Mouse (Mus musculus) large intestine, adult 2 months (tissue): Measurements from ENCODE around the gene Cct5. TPM values are rescaled to one million over a fixed set of nuclear protein-coding genes. Genes with fewer than 3 reads are reported as not detected.

ENCODE experiments used
- DNase-seq: peaks from one replicate; pipeline ENCODE4 v3.0.0-alpha.2; 2012; ENCODE audit warnings: low read depth, low spot score
- WGBS: fragments of 180-500 bp; shearing (Covaris S2); methylation state at CpG from one replicate; pipeline ENCODE4 v1.1.7; 2018; 5-methylcytosine and 5-hydroxymethylcytosine counted together
- polyA plus RNA-seq: library from polyadenylated mRNA; depleted of rRNA; stranded (reverse); fragments of >200 nt; gene quantifications from 2 replicates; pipeline ENCODE4 v1.2.3, GENCODE M21; 2012

The Cct5 gene
- polyA plus RNA-seq, 1 experiment = 91.9 TPM

DNA sequence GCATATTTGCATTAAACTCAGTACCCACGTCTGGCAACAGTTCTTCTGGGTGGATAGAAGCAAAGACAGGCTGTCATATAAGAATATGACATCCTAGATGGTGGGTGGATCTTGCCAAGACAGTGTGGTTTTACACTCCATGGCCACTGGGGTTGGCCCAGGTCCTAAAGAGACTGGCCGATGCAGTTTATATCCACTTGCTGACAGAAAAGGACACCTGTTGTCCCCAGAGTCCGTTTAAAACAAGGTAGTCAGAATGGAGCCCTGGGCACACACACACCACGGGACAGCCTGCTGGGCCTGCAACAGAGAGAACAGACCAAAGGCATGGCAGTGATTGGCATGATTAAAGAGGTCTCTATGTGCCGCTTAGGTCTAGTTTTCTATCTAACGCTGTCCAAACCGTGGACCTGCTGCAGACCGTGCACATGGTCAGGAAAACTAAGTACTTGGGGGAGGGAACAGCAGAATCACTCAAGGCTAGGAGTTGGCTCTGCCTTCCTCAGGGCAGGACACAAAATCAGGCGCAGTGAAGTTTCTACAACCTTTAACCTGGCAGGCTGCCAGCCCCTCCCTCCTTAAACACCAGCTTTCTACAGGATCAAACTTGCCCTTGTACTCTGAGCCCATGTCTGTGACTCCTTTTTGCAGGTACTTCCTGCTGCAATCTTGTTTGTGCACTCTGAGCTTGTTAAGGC is 32.1 kb downstream of the Cct5 start:
- 25% methylated on average over 9 of the region's 9 CpGs for WGBS

DNA sequence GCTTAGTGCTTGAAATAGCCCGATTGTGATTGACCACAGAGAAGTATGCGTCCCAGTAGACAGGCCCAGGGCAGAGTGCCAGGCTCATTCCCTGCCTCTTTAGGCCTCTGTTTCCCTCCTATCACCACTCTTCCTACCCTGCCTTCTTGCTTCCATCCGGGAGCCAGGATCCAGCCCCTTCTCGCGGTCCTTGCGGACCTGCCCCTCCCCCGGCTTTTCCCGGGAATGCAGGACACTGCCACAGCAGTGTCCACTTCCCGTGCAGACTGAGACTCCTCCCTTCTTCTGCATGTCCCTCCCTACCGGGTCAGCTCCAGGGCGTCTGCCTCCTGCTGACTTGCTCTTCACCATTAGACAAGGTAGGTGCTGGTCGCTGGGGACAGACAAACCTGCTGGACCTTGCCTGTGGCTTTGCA is 33.0 kb downstream of the Cct5 start:
- 13% methylated on average over 12 of the region's 12 CpGs for WGBS
- peak; percentile 62 for DNase-seq

More for the DNA sequence above, 32.1 kb downstream of the Cct5 start:
- DNase-seq = peak; percentile 98

DNA sequence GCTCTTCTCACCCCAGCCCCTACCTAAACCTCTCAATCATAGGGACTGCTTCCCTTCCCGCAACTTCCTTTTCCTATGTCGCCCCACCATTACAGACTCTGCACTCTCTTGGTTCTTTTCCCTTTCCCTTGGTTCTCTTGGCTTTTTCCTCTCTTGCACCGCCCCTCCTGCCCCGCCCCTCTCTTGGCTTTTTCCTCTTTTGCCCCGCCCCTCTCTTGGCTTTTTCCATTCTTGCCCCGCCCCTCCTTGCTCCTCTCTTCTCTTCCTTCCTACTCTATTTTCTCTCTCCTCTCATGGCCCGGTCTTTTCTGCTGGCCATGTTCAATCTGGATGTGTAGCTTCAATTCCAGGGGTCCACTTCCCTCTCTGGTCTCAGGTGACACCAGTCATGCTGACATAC is 34.2 kb downstream of the Cct5 start:
- no peak for DNase-seq
- 51% methylated on average over 7 of the region's 7 CpGs for WGBS

DNA sequence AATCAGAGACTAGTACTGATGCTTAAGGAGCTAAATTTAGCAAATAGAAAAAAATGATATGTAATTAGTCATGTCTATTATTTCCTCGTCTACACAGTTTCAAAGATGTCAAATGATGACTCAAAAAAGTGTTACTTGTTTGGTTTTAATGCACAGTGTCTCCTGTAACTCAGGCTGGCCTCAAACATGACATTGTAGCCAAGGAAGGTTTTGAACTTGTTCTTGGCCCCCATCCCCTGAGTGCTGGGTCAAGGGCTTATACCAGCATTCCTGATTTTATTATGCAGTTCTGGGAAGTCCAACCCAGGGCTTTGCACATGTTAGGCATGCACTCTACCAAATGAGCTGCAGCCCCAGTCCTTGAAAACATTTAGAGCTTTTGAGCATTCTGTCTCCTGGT is 35.8 kb downstream of the Cct5 start:
- WGBS = 79% methylated on average over 1 of the region's 1 CpGs
- no peak for DNase-seq

DNA sequence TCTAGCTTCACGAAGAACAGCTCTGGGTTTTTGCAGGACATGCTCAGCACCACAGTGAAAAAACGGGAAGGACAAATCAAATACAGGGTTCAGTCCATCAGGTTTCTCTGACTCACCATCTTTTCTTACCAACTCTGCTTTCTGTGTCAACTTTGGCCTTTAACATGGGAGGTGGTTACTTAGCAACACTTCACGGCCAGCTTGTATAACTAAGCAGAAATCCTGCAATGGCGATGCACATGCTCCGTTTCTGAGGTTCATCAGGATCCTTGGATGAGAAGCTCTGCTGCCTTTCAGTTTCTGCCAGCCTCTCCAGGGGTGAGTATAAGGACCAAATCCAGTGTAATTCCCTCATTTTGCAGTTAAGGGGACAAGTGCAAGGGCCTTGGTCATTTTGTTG is 36.4 kb downstream of the Cct5 start, which contains the start of gene Cmbl:
Gene Cmbl (plus strand): TSS at position 206 of the 400 bp plus-strand sequence.
- 57% methylated on average over 5 of the region's 5 CpGs for WGBS
- DNase-seq = no peak

DNA sequence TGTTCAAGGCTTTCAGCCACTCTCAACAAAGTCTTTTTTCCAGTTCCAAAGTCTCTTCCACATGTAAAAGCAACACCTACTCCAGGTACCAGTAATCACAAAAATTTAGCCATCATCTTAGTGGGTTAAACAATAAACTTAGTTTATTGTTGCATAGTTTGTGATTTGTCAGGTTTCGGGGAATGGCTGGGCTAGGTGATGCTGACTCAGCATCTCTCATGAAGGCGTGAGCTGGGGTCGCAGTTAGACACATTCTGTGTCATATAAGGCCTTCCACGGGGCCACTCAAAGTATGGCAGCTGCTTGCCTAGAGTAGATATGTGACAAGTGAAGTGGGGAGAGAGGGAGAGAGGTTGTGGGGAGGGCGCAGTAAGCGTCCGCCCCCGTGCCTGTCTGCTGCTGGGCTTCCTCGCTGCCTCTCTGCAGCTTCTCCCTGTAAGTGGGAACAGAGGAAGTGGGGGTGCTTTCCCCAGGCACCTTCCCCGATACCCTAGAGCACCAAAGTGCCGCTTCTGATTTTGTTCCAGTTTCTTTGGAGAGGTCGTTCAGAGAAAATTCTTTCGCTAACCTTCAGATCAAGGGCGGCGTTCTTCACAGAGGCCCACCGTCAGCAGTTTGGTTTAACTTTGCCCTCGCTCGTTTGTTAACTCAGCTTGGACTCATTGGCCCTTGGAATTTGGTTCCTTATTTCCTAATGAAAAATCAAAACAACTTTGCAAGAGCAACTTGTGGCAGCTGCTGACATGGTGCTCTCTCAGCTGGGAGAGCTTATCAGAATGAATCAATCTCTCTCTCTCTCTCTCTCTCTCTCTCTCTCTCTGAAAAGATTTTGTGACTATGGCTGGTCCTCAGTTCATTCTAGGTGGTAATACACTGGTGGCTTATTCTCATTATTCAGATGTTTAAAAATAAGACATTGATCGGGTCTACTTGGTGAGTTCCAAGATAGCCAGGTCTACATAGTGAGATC is 37.7 kb downstream of the Cct5 start:
- no peak for DNase-seq
- WGBS = 38% methylated on average over 19 of the region's 19 CpGs

DNA sequence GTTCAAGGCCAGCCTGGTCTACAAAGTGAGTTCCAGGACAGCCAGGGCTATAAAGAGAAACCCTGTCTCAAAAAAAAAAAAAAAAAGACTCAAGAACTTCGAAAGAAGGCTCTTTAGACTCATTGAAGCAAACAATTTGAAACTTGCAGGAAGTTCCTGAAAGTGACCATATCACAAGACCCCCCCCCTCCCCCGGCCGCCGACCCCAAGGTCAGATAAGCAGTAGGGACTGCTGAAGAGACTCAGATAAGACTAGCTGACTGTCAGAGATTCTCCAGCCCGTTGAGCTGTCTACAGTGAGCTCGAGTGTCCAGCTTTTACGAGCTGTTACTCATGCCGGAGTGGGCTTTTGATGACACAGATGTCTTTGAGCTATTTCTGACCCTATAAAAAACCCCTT is 38.8 kb downstream of the Cct5 start:
- WGBS = 54% methylated on average over 8 of the region's 8 CpGs
- DNase-seq = no peak

DNA sequence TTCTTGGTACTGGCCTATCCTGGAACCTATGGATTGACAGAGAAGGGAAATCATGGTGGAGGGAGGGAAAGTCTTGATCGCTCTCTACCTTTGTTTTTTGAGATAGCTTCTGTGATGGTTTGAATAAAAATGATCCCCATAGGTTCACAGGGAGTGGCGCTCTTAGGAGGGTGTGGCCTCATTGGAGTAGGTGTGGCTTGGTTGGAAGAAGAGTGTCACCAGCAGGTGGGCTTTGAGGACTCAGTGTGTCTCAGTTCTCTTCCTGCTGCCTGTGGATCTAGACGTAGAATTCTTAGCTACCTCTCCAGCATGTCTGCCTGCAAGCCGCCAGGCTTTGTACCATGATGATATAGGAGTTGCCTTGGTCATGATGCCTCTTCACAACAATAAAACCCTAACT is 39.6 kb downstream of the Cct5 start:
- DNase-seq = no peak
- WGBS = 98% methylated on average over 4 of the region's 4 CpGs

DNA sequence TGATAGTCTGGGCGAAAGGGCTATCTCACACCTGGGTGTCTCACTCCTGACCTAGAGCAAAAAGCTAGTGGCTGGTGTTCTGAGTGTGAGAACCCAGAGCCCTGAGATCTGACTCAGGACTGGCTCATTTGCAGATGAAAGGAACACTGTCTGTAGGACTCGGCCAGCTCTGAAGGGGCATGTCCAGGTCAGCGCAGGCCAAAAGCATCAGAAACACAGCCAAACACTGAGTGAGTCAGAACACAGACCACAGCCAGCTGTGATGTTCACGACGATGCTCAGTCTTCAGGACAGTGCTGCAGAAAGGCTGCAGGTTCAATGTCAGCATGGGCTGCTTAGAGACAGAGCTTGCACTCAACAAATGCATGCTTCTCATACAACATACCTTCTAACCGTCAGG is 40.2 kb downstream of the Cct5 start:
- no peak for DNase-seq
- 71% methylated on average over 6 of the region's 6 CpGs for WGBS

DNA sequence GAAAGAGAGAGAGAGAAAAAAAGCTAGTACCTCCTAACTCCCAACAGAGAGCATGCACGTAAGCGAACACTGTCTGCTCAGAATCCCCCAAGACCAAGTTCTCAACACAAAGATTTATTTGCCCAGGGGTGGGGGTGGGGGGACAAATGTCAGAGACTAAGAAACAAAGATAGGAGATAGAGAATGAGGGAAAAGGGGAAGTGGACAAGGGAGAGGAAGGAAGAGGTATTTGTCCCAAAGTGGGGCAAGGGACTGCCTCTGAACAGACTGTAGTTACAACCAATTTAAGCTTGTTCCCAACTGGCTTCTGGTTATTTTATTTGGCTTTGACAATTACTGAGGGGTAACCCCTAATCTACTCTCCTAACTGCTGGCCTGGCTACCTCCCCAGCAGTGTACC is 46.7 kb downstream of the Cct5 start:
- WGBS = 93% methylated on average over 2 of the region's 2 CpGs

DNA sequence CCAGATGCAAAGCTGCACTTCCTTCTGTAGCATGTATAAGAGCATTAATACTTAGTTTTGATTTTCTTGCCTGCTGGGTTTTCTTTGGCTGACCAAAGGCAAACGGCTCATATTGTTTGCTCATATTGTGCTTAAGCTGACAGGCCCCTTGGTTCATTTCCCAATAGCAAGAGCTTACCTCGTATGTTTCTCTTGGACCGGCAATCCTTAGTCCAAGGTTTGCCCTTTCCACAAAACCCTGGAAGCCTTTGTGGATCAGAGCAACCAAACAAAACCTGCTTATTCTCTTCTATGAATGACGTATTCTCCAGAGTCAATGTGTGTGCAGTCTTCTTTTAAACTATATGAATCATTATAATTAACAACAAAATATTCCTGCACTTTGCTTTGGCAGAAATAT is 51.2 kb downstream of the Cct5 start:
- DNase-seq = no peak
- 71% methylated on average over 4 of the region's 4 CpGs for WGBS

More for the DNA sequence above, 46.7 kb downstream of the Cct5 start:
- DNase-seq = no peak

DNA sequence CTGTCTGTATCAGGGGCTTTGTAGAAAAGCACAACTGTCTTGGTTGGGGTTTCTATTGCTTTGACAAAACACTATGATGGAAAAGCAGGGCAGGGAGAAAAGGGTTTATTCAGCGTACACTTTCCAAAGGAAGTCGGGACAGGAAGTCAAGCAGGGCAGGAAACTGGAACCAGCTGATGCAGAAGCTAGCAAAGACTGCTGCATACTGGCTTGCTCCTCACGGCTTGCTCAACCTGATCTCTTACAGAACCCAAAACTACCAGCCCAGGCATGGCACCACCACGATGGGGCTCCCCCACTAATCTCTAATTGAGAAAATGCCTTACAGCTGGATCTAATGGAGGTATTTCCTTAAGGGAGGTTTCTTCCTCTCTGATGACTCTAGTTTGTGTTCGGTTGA is 54.2 kb downstream of the Cct5 start:
- 75% methylated on average over 5 of the region's 5 CpGs for WGBS
- no peak for DNase-seq

DNA sequence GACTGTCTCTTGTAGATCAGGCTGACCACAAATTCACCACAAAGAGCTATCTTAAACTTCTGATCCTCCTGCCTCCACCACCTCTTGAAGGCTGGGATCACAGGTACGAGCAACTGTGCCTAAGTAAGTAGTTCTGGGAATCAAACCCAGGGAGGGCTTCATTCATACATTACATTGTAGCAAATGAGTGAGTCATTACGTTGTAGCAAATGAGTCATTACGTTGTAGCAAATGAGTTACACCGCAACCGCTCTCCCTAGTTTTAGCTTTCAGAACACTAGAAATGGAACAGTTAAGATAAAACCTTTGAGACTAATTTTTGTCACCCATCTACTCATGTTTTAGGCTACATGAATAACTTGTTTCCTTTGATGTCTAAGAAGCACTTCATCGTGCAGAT is 55.3 kb downstream of the Cct5 start:
- DNase-seq = no peak
- WGBS = 81% methylated on average over 6 of the region's 6 CpGs

DNA sequence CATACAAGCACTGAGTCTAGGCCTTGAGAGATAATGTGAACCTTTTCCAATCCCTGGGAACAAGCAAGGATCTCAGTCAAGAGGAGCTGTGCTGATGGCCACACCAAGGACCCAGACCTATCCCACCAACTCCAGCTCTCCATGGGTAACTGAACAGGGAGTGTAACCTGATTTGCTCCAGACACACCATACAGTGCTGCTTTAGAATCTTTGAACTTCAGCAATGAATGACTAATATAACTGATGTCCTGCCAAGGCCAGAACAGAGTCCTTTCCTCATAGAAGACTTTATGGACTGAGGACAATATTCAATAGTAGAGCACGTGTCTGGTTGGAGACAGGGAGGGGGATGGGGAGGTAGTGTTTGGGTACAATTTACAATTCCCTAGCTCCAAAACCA is 56.5 kb downstream of the Cct5 start:
- 37% methylated on average over 1 of the region's 1 CpGs for WGBS
- DNase-seq = no peak

DNA sequence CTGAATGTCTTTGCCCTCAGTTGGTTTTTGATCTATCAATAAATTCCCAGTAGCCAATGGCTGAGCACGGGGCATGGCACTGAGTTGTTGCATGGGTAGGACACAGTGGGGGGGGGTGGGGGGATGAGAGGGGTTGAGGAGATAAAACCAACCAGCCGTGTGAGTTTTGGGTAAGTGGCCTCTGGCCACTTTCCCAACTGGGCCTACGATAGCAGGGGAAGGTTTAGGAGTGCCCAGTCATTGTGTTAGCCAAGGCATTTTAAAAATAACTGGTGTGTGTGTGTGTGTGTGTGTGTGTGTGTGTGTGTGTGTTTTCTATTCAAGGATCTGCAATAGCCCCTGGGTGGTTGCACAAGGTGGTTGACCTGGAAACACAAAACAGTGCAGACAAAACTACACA is 58.4 kb downstream of the Cct5 start:
- 11% methylated on average over 3 of the region's 3 CpGs for WGBS
- no peak for DNase-seq

DNA sequence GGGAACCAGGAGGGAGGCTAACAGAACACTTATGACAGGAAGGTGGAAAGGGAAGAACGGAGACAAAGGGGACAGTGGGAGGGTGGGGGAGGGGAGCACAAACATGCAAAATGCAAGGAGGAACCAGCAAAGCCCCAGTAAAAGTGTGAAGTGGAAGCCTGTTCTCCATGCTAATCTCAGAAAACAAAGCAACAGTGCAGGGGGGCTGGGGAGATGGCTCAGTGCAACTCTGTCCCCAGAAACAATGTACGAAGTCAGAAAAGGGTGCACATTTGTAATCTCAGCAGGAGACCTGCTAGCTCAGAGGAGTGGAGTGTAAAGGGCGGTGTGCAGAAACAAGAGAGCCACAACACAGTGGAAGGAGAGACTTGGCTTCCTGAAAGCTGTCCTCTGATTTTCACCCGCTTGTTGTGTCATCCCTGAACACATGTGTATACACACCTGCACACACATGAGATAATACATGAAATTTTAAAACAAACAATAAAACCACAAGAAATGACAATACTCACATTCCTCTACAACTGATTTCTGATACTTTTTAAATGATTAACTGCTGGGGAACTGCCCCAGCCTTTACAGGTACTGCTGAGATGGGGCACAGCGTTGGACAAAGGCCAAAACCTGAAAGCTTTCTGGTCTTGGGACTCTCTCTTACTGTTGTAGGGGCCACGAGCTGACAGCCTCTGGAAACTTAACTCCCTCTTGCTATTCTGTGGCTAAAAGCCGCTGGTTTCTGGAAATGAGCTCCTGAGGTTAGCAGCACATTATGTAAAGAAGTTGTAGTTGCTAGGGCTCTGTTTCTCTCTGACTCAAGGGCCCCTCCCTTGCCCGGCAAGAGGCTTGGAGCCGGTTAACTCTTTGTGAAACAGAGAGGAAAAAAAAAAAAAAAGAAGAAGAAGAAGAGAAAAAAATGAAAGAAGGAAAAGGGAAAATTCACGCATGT is 59.3 kb downstream of the Cct5 start:
- DNase-seq = no peak
- WGBS = 13% methylated on average over 10 of the region's 10 CpGs
